8 mouse cellular contexts compared by ENCODE assay signal in genomic region chr12:65035839-65036189, GRCm38 (mm10). TPM values are rescaled to one million over a fixed set of nuclear protein-coding genes. Genes with fewer than 3 reads are reported as not detected.
A peak's percentile ranks its signal among the peaks of the same experiment; 100 is the strongest.
DNase-seq lines count a peak whose midpoint lies in the region; ATAC-seq and TF ChIP-seq lines count a peak whose summit lies in the region.

No protein-coding gene starts in this region.

- TF ChIP-seq EP300 in liver, embryonic 14.5 days (IDR thresholded peaks at IDR 0.05; ENCODE audit: low read depth) = no peak

- no peak overlapping the region for H3ac ChIP-seq in C2C12 (ENCODE audit: control insufficient read depth, insufficient read length, low read depth)

- H3K9me3 ChIP-seq in forebrain, embryonic 15.5 days = no peaks in the 10 kb centered on the region
- no peaks in the 10 kb centered on the region for H3K9me3 ChIP-seq in liver, embryonic 14.5 days (ENCODE audit: control insufficient read depth, low read length)

- DNase-seq in cerebellum, adult 9-10 months = no peak
- no peak for DNase-seq in liver, embryonic 14.5 days (ENCODE audit: low read depth in 3 of 3, low spot score in 3 of 3)
- DNase-seq in thymus, postnatal 4 days = no peak
- no peak for DNase-seq in thymus, adult 2 months
- no peak for DNase-seq in c-Kit-positive CD71-positive TER-119-positive erythroid progenitor cells, embryonic 14.5 days (ENCODE audit: low spot score)

- no peak overlapping the region for H3K27ac ChIP-seq in forebrain, embryonic 15.5 days (replicated peaks)
- no peak overlapping the region for H3K27ac ChIP-seq in liver, embryonic 14.5 days
- H3K27ac ChIP-seq in thymus, adult 2 months (ENCODE audit: control insufficient read depth, insufficient read depth, low read length) = no peak overlapping the region

- no peak overlapping the region; the same call in 1 of the 2 replicates for H3K9ac ChIP-seq in forebrain, embryonic 15.5 days (replicated peaks)
- H3K9ac ChIP-seq in liver, embryonic 14.5 days (replicated peaks) = peak overlapping the region; percentile 97

- WGBS in forebrain, embryonic 15.5 days = 43% methylated on average over 8 of the region's 8 CpGs
- WGBS in liver, embryonic 14.5 days (ENCODE audit: insufficient replicate concordance) = 44% methylated on average over 8 of the region's 8 CpGs
- WGBS in thymus, adult 2 months = 46% methylated on average over 8 of the region's 8 CpGs

- peak overlapping the region; percentile 56 for H3K4me3 ChIP-seq in C2C12 (ENCODE audit: insufficient read depth, poor library complexity, severe bottlenecking)
- H3K4me3 ChIP-seq in forebrain, embryonic 15.5 days = peak overlapping the region; percentile 70
- H3K4me3 ChIP-seq in liver, embryonic 14.5 days (ENCODE audit: insufficient read depth in 1 of 2, low read depth in 2 of 2, low read length in 2 of 2) = peak overlapping the region; percentile 23 to 99; a peak in 3 of 4 replicates
- H3K4me3 ChIP-seq in thymus, adult 2 months (ENCODE audit: control insufficient read depth, insufficient read depth, low read length) = no peak overlapping the region

- TF ChIP-seq POLR2A in thymus, adult 2 months (IDR thresholded peaks at IDR 0.05; ENCODE audit: control insufficient read depth, extremely low read depth, insufficient read depth, low read length, poor library complexity) = no peak

- H3K36me3 ChIP-seq in C2C12 (ENCODE audit: control insufficient read depth, insufficient read depth) = peaks cover 13% of the 10 kb centered on the region
- no peaks in the 10 kb centered on the region for H3K36me3 ChIP-seq in forebrain, embryonic 15.5 days
- no peaks in the 10 kb centered on the region; the same call in 1 of the 2 replicates for H3K36me3 ChIP-seq in liver, embryonic 14.5 days (replicated peaks; ENCODE audit: control insufficient read depth, insufficient read depth, low read depth)
- H3K36me3 ChIP-seq in thymus, adult 2 months (ENCODE audit: control insufficient read depth, insufficient read depth, low read length) = no peaks in the 10 kb centered on the region

- no peak for TF ChIP-seq CTCF in C2C12 (IDR thresholded peaks at IDR 0.05; ENCODE audit: control insufficient read depth, insufficient read depth, insufficient read length)
- TF ChIP-seq CTCF in liver, embryonic 14.5 days (IDR thresholded peaks at IDR 0.05; ENCODE audit: low read depth) = no peak
- TF ChIP-seq CTCF in thymus, adult 2 months (IDR thresholded peaks at IDR 0.05; ENCODE audit: borderline replicate concordance, control insufficient read depth, extremely low read depth, insufficient read depth, low read length, poor library complexity) = no peak

- peak overlapping the region; percentile 48 for H3K4me2 ChIP-seq in forebrain, embryonic 15.5 days (replicated peaks)
- peak overlapping the region; percentile 85 for H3K4me2 ChIP-seq in liver, embryonic 14.5 days (ENCODE audit: low read depth)

- peak; percentile 3; the same call in 1 of the 2 replicates for ATAC-seq in cerebellum, adult (ENCODE audit: insufficient number of reproducible peaks, low FRiP score, low TSS enrichment)
- peak; percentile 6; the same call in 1 of the 2 replicates for ATAC-seq in forebrain, embryonic 15.5 days (replicated peaks)
- 0 out of 2 replicates have a peak, but pooled peaks have one; percentile 1 for ATAC-seq in liver, embryonic 14.5 days (ENCODE audit: insufficient read depth)

- H3K27me3 ChIP-seq in C2C12 (ENCODE audit: control insufficient read depth, insufficient read depth, insufficient read length) = no peaks in the 10 kb centered on the region
- H3K27me3 ChIP-seq in forebrain, embryonic 15.5 days = no peaks in the 10 kb centered on the region
- H3K27me3 ChIP-seq in liver, embryonic 14.5 days (ENCODE audit: control insufficient read depth, insufficient read depth, low read length) = no peaks in the 10 kb centered on the region
- H3K27me3 ChIP-seq in thymus, adult 2 months (ENCODE audit: control insufficient read depth, insufficient read depth, low read length) = no peaks in the 10 kb centered on the region

- H3K79me3 ChIP-seq in C2C12 (ENCODE audit: low read depth) = peaks cover 46% of the 10 kb centered on the region

- peaks cover 26% of the 10 kb centered on the region for H3K4me1 ChIP-seq in forebrain, embryonic 15.5 days
- H3K4me1 ChIP-seq in liver, embryonic 14.5 days (replicated peaks; ENCODE audit: control insufficient read depth in 2 of 2, insufficient read depth in 2 of 2, low read length in 1 of 2) = peaks cover 8 to 16% of the 10 kb centered on the region in 2 experiments
- H3K4me1 ChIP-seq in thymus, adult 2 months (replicated peaks; ENCODE audit: control insufficient read depth, insufficient read depth, low read length) = peaks cover 2% of the 10 kb centered on the region; the same call in 1 of the 2 replicates

- peaks cover 48% of the 10 kb centered on the region for H3K79me2 ChIP-seq in C2C12 (ENCODE audit: control insufficient read depth, insufficient read depth)

TF ChIP-seq in C2C12, 6 proteins besides CTCF, POLR2A, EP300 and RAD21:
- TF ChIP-seq CEBPB (IDR thresholded peaks at IDR 0.05; ENCODE audit: low read depth) (no peak), FOSL1 (IDR thresholded peaks at IDR 0.05; ENCODE audit: insufficient read depth, low read length, poor library complexity, severe bottlenecking) (no peak), MAX (IDR thresholded peaks at IDR 0.05) (no peak), MYOG (IDR thresholded peaks at IDR 0.05; ENCODE audit: control insufficient read depth, extremely low read depth, insufficient read length) (no peak), MYOD1 (IDR thresholded peaks at IDR 0.05; ENCODE audit: control insufficient read depth, insufficient read length, low read depth) (no peak), USF1 (IDR thresholded peaks at IDR 0.05; ENCODE audit: low read depth) (no peak)

RNA-seq across cellular contexts. Expression of gene Prpf39, which starts 0.3 kb away (rescaled TPM):
- polyA plus RNA-seq in C2C12 (2012; fragmentation: generic; extraction: Trizol) = 4.3 TPM
- polyA plus RNA-seq in forebrain, embryonic 15.5 days (2015; fragmentation: Nextera tagmentation; extraction: Ambion mirVana) = 52.7 and 57.6 TPM in 2 replicates
- polyA plus RNA-seq in liver, embryonic 14.5 days (2012; rRNA removed) = 5.8 and 9.1 TPM in 2 replicates
- 14.3 and 14.5 TPM in 2 replicates for polyA plus RNA-seq in liver, embryonic 14.5 days (2014; fragmentation: Nextera tagmentation; extraction: Ambion mirVana)
- polyA plus RNA-seq in thymus, adult 2 months (2012; rRNA removed) = 15.7 and 18.7 TPM in 2 replicates

RNA-seq across cellular contexts. Expression of gene Fkbp3, which starts 38.0 kb away (rescaled TPM):
- 72.5 TPM for polyA plus RNA-seq in C2C12 (2012; fragmentation: generic; extraction: Trizol)
- polyA plus RNA-seq in forebrain, embryonic 15.5 days (2015; fragmentation: Nextera tagmentation; extraction: Ambion mirVana) = 438 and 488 TPM in 2 replicates
- polyA plus RNA-seq in liver, embryonic 14.5 days (2012; rRNA removed) = 34.3 and 66.5 TPM in 2 replicates
- polyA plus RNA-seq in liver, embryonic 14.5 days (2014; fragmentation: Nextera tagmentation; extraction: Ambion mirVana) = 147 and 152 TPM in 2 replicates
- polyA plus RNA-seq in thymus, adult 2 months (2012; rRNA removed) = 42.7 and 49.9 TPM in 2 replicates

RNA-seq across cellular contexts. Expression of gene Fancm, which starts 39.6 kb away (rescaled TPM):
- 2.3 TPM for polyA plus RNA-seq in C2C12 (2012; fragmentation: generic; extraction: Trizol)
- 10.2 and 11.5 TPM in 2 replicates for polyA plus RNA-seq in forebrain, embryonic 15.5 days (2015; fragmentation: Nextera tagmentation; extraction: Ambion mirVana)
- polyA plus RNA-seq in liver, embryonic 14.5 days (2012; rRNA removed) = 2.3 and 4.6 TPM in 2 replicates
- 5.8 and 6.5 TPM in 2 replicates for polyA plus RNA-seq in liver, embryonic 14.5 days (2014; fragmentation: Nextera tagmentation; extraction: Ambion mirVana)
- polyA plus RNA-seq in thymus, adult 2 months (2012; rRNA removed) = 4.3 and 6.6 TPM in 2 replicates
